Mouse (Mus musculus): ENCODE data around the gene Aifm2. TPM values are rescaled to one million over a fixed set of nuclear protein-coding genes. Genes with fewer than 3 reads are reported as not detected.

The Aifm2 gene
- polyA plus RNA-seq, 1 experiment from 2014 or later, result 8.2 TPM

GRCm38 (mm10) chr10:61753071-61753470 is 38.0 kb downstream of the Aifm2 start:
- DNase-seq (ENCODE audit: low spot score), result no peak
- Histone ChIP-seq H3K27ac (no peak overlapping the region), H3K27me3 (ENCODE audit: insufficient read depth, poor library complexity, severe bottlenecking) (no peaks in the 10 kb centered on the region), H3K9me3 (no peaks in the 10 kb centered on the region), H3K36me3 (peaks cover 100% of the 10 kb centered on the region), H3K4me3 (no peak overlapping the region), H3K4me1 (replicated peaks) (0 out of 2 replicates have a peak, but pooled peaks cover 5% of the 10 kb centered on the region)
- WGBS, result 96% methylated on average over 23 of the region's 23 CpGs

DNA sequence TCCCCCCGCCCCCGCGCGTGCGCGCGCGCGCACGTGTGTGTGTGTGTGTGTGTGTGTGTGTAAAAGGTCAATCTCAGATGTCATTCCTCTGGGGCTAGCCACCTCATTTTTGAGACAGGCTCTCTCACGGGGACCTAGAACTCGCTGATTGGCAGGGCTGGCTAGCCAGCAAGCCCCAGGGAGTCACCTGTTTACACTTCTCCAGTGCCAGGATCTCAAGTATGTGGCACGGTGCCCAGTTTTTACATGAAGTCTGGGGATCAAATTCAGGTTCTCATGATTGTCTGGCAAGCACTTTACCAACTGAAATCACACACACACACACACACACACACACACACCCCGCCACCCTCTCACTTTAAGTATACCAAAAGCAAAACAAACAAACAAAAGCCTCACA is 42.0 kb downstream of the Aifm2 start:
- no peak for DNase-seq (ENCODE audit: low spot score)
- Histone ChIP-seq H3K36me3 (peaks cover 70% of the 10 kb centered on the region), H3K9me3 (no peaks in the 10 kb centered on the region), H3K4me1 (replicated peaks) (peaks cover 13% of the 10 kb centered on the region; the same call in 1 of the 2 replicates), H3K27ac (no peak overlapping the region), H3K27me3 (ENCODE audit: insufficient read depth, poor library complexity, severe bottlenecking) (no peaks in the 10 kb centered on the region), H3K4me3 (no peak overlapping the region)
- 93% methylated on average over 14 of the region's 14 CpGs for WGBS

- H3K4me3 ChIP-seq, result no peak overlapping the region
- WGBS, result 94% methylated on average over 2 of the region's 2 CpGs
- H3K36me3 ChIP-seq, result peaks cover 57% of the 10 kb centered on the region
- DNase-seq (ENCODE audit: low spot score), result no peak
- no peaks in the 10 kb centered on the region for H3K9me3 ChIP-seq
- no peak overlapping the region for H3K27ac ChIP-seq
- H3K4me1 ChIP-seq (replicated peaks), result peaks cover 13% of the 10 kb centered on the region; the same call in 1 of the 2 replicates
- H3K27me3 ChIP-seq (ENCODE audit: insufficient read depth, poor library complexity, severe bottlenecking), result no peaks in the 10 kb centered on the region
Measured at GRCm38 (mm10) chr10:61758904-61759303, 43.8 kb downstream of the Aifm2 start.

GRCm38 (mm10) chr10:61759869-61760268 is 44.8 kb downstream of the Aifm2 start:
- peaks cover 56% of the 10 kb centered on the region for H3K36me3 ChIP-seq
- peaks cover 17% of the 10 kb centered on the region for H3K4me1 ChIP-seq (replicated peaks)
- no peak overlapping the region for H3K27ac ChIP-seq
- no peaks in the 10 kb centered on the region; the same call in 1 of the 2 replicates for H3K27me3 ChIP-seq (ENCODE audit: insufficient read depth, poor library complexity, severe bottlenecking)
- no peak overlapping the region for H3K4me3 ChIP-seq
- 63% methylated on average over 6 of the region's 6 CpGs for WGBS
- no peaks in the 10 kb centered on the region for H3K9me3 ChIP-seq
- peak; percentile 33 for DNase-seq (ENCODE audit: low spot score)

GRCm38 (mm10) chr10:61764689-61765088 is 49.6 kb downstream of the Aifm2 start:
- no peak overlapping the region for H3K27ac ChIP-seq
- no peaks in the 10 kb centered on the region; the same call in 1 of the 2 replicates for H3K27me3 ChIP-seq (ENCODE audit: insufficient read depth, poor library complexity, severe bottlenecking)
- peaks cover 44% of the 10 kb centered on the region for H3K36me3 ChIP-seq
- H3K4me3 ChIP-seq, result no peak overlapping the region
- peaks cover 31% of the 10 kb centered on the region for H3K4me1 ChIP-seq (replicated peaks)
- 77% methylated on average over 8 of the region's 8 CpGs for WGBS
- no peaks in the 10 kb centered on the region for H3K9me3 ChIP-seq
- no peak for DNase-seq (ENCODE audit: low spot score)

DNA sequence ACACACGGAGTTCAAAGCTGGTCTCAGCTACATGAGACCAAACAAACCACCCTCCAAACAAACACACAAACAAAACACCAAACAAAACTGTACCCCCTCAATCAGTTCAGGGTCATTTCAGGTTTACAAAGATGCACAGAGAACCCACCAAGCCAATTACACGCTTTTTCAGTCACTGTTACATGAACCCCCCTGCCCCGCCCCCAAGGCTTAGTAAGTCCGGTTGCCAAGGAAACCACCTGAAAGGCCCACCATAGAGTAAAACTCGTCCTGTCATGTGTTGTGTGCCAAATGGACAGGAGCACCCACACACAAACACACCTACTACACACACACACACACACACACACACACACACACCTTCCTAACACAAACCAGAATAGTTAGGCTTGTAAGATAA is 50.5 kb downstream of the Aifm2 start:
- H3K9me3 ChIP-seq, result no peaks in the 10 kb centered on the region
- H3K36me3 ChIP-seq, result peaks cover 53% of the 10 kb centered on the region
- H3K4me3 ChIP-seq, result no peak overlapping the region
- 41% methylated on average over 5 of the region's 5 CpGs for WGBS
- peak; percentile 32 for DNase-seq (ENCODE audit: low spot score)
- H3K27me3 ChIP-seq (ENCODE audit: insufficient read depth, poor library complexity, severe bottlenecking), result no peaks in the 10 kb centered on the region; the same call in 1 of the 2 replicates
- peaks cover 28% of the 10 kb centered on the region for H3K4me1 ChIP-seq (replicated peaks)
- H3K27ac ChIP-seq, result no peak overlapping the region

DNA sequence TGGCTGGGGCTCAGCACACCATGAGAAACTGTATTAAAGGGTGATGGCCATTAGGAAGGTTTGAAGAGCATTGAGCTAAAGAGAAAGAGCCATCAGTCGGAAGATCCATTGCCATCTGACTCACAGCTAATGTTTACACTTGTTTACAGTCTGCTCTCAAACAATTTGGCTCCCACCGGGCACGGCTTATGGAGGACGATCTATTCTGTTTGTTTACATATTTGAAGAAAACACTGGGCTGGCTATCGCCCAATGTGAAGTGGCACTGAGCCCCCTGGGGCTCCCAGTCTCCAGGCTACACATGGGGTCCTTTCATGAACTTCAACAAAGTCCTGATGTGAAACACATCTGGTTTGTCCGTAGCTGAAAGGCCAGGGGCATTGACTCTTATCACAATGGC is 51.7 kb downstream of the Aifm2 start:
- H3K9me3 ChIP-seq, result no peaks in the 10 kb centered on the region
- H3K27ac ChIP-seq, result no peak overlapping the region
- no peak for DNase-seq (ENCODE audit: low spot score)
- peaks cover 28% of the 10 kb centered on the region for H3K4me1 ChIP-seq (replicated peaks)
- peaks cover 60% of the 10 kb centered on the region for H3K36me3 ChIP-seq
- 47% methylated on average over 6 of the region's 6 CpGs for WGBS
- no peak overlapping the region for H3K4me3 ChIP-seq
- no peaks in the 10 kb centered on the region; the same call in 1 of the 2 replicates for H3K27me3 ChIP-seq (ENCODE audit: insufficient read depth, poor library complexity, severe bottlenecking)

GRCm38 (mm10) chr10:61781461-61782128 is 66.5 kb downstream of the Aifm2 start:
- WGBS, result 20% methylated on average over 8 of the region's 9 CpGs
- Histone ChIP-seq H3K36me3 (peaks cover 41% of the 10 kb centered on the region), H3K4me3 (peak overlapping the region; percentile 99), H3K9me3 (no peaks in the 10 kb centered on the region), H3K4me1 (replicated peaks) (peaks cover 37% of the 10 kb centered on the region), H3K27me3 (ENCODE audit: insufficient read depth, poor library complexity, severe bottlenecking) (0 out of 2 replicates have a peak, but pooled peaks cover 3% of the 10 kb centered on the region), H3K27ac (peak overlapping the region; percentile 100)
- peak; percentile 30 for DNase-seq (ENCODE audit: low spot score)

GRCm38 (mm10) chr10:61782799-61783611 is 67.9 kb downstream of the Aifm2 start:
- H3K36me3 ChIP-seq, result peaks cover 28% of the 10 kb centered on the region
- H3K9me3 ChIP-seq, result no peaks in the 10 kb centered on the region
- H3K27ac ChIP-seq, result peak overlapping the region; percentile 100
- WGBS, result under 1% methylated on average over 74 of the region's 74 CpGs
- H3K4me3 ChIP-seq, result peak overlapping the region; percentile 99
- 0 out of 2 replicates have a peak, but pooled peaks cover 3% of the 10 kb centered on the region for H3K27me3 ChIP-seq (ENCODE audit: insufficient read depth, poor library complexity, severe bottlenecking)
- DNase-seq (ENCODE audit: low spot score), result peak; percentile 84
- peaks cover 40% of the 10 kb centered on the region for H3K4me1 ChIP-seq (replicated peaks)

- Histone ChIP-seq H3K4me3 (peak within 1 kb of the TSS; percentile 99), H3K27ac (peak within 1 kb of the TSS; percentile 100), H3K36me3 (peaks cover 20% of the 10 kb centered on the region), H3K9me3 (no peaks in the 10 kb centered on the region), H3K4me1 (replicated peaks) (peaks cover 40% of the 10 kb centered on the region), H3K27me3 (ENCODE audit: insufficient read depth, poor library complexity, severe bottlenecking) (0 out of 2 replicates have a peak, but pooled peaks cover 3% of the 10 kb centered on the region)
- under 1% methylated on average over 50 of the region's 50 CpGs for WGBS
- DNase-seq (ENCODE audit: low spot score), result peak; percentile 92
Measured at GRCm38 (mm10) chr10:61783621-61784251, 68.7 kb downstream of the Aifm2 start, which contains the start of gene H2afy2. Gene H2afy2 (minus strand): TSS chr10:61784147.

DNA sequence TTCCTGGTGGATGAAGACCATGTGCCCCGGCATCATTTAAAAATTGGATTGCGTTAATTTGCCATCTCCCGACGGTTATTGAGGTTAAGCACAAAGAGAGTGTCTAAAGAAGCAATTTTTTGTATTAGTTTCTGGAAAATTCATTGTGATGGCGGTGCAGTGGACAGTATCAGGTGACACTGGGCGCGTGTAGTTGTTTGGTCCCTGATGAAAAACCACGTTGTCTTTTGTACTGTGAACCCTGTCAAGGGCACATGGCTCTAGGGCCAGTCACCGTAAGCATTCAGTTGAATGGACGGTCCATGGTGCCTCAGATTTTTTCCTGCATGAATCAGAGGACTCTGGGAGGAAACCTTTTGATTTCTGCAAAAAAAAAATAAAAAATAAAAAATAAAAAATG is 69.4 kb downstream of the Aifm2 start:
- Histone ChIP-seq H3K27ac (peak overlapping the region; percentile 100), H3K27me3 (ENCODE audit: insufficient read depth, poor library complexity, severe bottlenecking) (0 out of 2 replicates have a peak, but pooled peaks cover 3% of the 10 kb centered on the region), H3K36me3 (peaks cover 14% of the 10 kb centered on the region), H3K4me1 (replicated peaks) (peaks cover 40% of the 10 kb centered on the region), H3K9me3 (no peaks in the 10 kb centered on the region), H3K4me3 (peak overlapping the region; percentile 99)
- 16% methylated on average over 10 of the region's 10 CpGs for WGBS
- no peak for DNase-seq (ENCODE audit: low spot score)

DNA sequence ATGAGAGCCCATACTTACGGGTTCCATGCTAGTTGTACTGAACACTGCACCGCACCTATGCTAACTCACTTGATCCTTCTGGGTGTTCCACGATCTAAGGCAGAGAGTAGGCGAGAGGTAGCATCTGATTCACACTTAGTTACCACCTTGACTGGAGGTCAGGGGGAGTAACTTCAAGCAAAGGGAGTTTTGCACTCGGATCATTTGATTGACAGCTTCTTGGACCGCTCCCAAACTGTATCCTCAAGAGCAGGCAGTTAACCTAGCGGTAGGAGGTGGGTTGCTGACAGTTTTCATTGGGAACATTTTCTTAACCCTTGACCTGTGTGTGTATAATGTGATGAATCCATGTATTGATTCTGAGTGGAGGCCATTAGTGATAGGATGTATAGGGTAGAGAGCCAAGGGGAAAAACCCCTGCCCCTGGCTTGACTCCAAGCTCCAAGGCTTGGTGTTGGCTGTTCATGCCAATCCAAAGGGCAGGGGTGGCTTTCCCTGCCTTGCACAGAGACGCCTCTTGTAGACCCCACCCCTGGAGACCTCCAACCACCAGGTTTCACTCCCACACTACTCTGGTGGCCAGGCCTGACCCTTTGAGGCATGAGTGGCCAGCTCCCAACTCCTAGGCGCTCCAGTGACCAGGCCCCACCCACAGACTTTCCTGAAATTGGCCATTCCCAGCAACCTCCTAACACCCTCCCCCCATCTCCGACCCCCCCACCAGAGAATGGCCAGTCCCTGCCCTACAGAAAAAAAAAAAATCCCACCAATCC is 72.7 kb downstream of the Aifm2 start:
- H3K27ac ChIP-seq, result no peak overlapping the region
- 0 out of 2 replicates have a peak, but pooled peaks cover 3% of the 10 kb centered on the region for H3K27me3 ChIP-seq (ENCODE audit: insufficient read depth, poor library complexity, severe bottlenecking)
- H3K36me3 ChIP-seq, result no peaks in the 10 kb centered on the region
- no peak overlapping the region for H3K4me3 ChIP-seq
- no peak for DNase-seq (ENCODE audit: low spot score)
- H3K9me3 ChIP-seq, result no peaks in the 10 kb centered on the region
- 81% methylated on average over 10 of the region's 10 CpGs for WGBS
- peaks cover 22% of the 10 kb centered on the region for H3K4me1 ChIP-seq (replicated peaks)

All from hindbrain, embryonic 10.5 days (tissue).